Mouse (Mus musculus) MEL (cell line): ENCODE measurements around the gene Tbx15. TPM values are rescaled to one million over a fixed set of nuclear protein-coding genes. Genes with fewer than 3 reads are reported as not detected.

Experiments used
- DNase-seq: peaks from one replicate; pipeline ENCODE4 v3.0.0; 2011; ENCODE audit warnings: low read depth, low spot score
- H3K27ac ChIP-seq: 2 replicates; pipeline ENCODE4 v1.5.1; 2012; ENCODE audit warnings: low read depth, mild to moderate bottlenecking, control low read depth, low read length, moderate library complexity; ENCODE audit not compliant: control insufficient read depth
- H3K27me3 ChIP-seq, 2 experiments: fragments of 150-350 bp in 1 of 2; sonication (generic) in 1 of 2; 2 replicates each; pipeline ENCODE4 v1.6.1; 2012; ENCODE audit warnings: low read length in 2 of 2, mild to moderate bottlenecking in 2 of 2, improper control_type of control experiment in 1 of 2, moderate library complexity in 1 of 2; ENCODE audit not compliant: insufficient read depth in 2 of 2, control insufficient read depth in 1 of 2
- H3K36me3 ChIP-seq, 2 experiments: 2 replicates each; pipeline ENCODE4 v1.6.1; 2012 to 2014; ENCODE audit warnings: low read length in 2 of 2, improper control_type of control experiment in 1 of 2, inconsistent platforms in 1 of 2, mild to moderate bottlenecking in 1 of 2; ENCODE audit not compliant: insufficient read depth in 2 of 2, control insufficient read depth in 1 of 2
- H3K4me1 ChIP-seq, 2 experiments: fragments of 150-350 bp in 1 of 2; sonication (generic) in 1 of 2; 2 replicates each; pipeline ENCODE4 v1.6.1; 2012; ENCODE audit warnings: low read length in 2 of 2, improper control_type of control experiment in 1 of 2, mild to moderate bottlenecking in 1 of 2; ENCODE audit not compliant: insufficient read depth in 2 of 2, control insufficient read depth in 1 of 2
- H3K4me3 ChIP-seq, 2 experiments: fragments of 150-350 bp in 1 of 2; sonication (generic) in 1 of 2; 2 replicates each; pipeline ENCODE4 v1.5.1; 2012; ENCODE audit warnings: low read depth in 2 of 2, low read length in 2 of 2, mild to moderate bottlenecking in 2 of 2, moderate library complexity in 2 of 2, control low read depth in 1 of 2, improper control_type of control experiment in 1 of 2; ENCODE audit not compliant: control insufficient read depth in 1 of 2, insufficient read depth in 1 of 2
- H3K79me2 ChIP-seq: 2 replicates; pipeline ENCODE4 v1.6.1; 2012; ENCODE audit warnings: mild to moderate bottlenecking, low read length, moderate library complexity; ENCODE audit not compliant: control insufficient read depth, poor library complexity, insufficient read depth
- H3K9ac ChIP-seq: 2 replicates; pipeline ENCODE4 v1.6.1; 2012; ENCODE audit warnings: low read depth, mild to moderate bottlenecking, control low read depth, low read length, moderate library complexity; ENCODE audit not compliant: control insufficient read depth, poor library complexity, severe bottlenecking
- H3K9me3 ChIP-seq: fragments of 150-350 bp; sonication (generic); replicated peaks from 2 replicates; pipeline ENCODE4 v1.6.1; 2012; ENCODE audit warnings: mild to moderate bottlenecking, low read length, improper control_type of control experiment, moderate library complexity; ENCODE audit not compliant: insufficient read depth
- ELF1 ChIP-seq: IDR thresholded peaks from 2 replicates; pipeline ENCODE4 v1.6.1; 2014; ENCODE audit warnings: low read depth, mild to moderate bottlenecking, inconsistent platforms, low read length, improper control_type of control experiment, moderate library complexity
- EP300 ChIP-seq, 2 experiments: IDR thresholded peaks; 2 replicates each; pipeline ENCODE4 v1.6.1; 2011; ENCODE audit warnings: improper control_type of control experiment in 2 of 2, low read length in 2 of 2, low read depth in 1 of 2, mild to moderate bottlenecking in 1 of 2
- ETS1 ChIP-seq: IDR thresholded peaks from 2 replicates; pipeline ENCODE4 v1.6.1; 2012; ENCODE audit warnings: low read depth, mild to moderate bottlenecking, inconsistent platforms, low read length, improper control_type of control experiment, moderate library complexity
- GATA1 ChIP-seq: IDR thresholded peaks from 2 replicates; pipeline ENCODE4 v1.6.1; 2011; ENCODE audit warnings: low read depth, low read length, improper control_type of control experiment
- HCFC1 ChIP-seq: IDR thresholded peaks from 2 replicates; pipeline ENCODE4 v1.6.1; 2012; ENCODE audit warnings: low read depth, mild to moderate bottlenecking, inconsistent platforms, low read length, improper control_type of control experiment, moderate library complexity
- JUND ChIP-seq: IDR thresholded peaks from 2 replicates; pipeline ENCODE4 v1.6.1; 2011; ENCODE audit warnings: low read depth, mild to moderate bottlenecking, improper control_type of control experiment, low read length
- MXI1 ChIP-seq: IDR thresholded peaks from 2 replicates; pipeline ENCODE4 v1.6.1; 2011; ENCODE audit warnings: mild to moderate bottlenecking, low read depth, low read length, improper control_type of control experiment
- MYB ChIP-seq: IDR thresholded peaks from 2 replicates; pipeline ENCODE4 v1.6.1; 2011; ENCODE audit warnings: mild to moderate bottlenecking, low read depth, low read length, improper control_type of control experiment
- POLR2A ChIP-seq, 2 experiments: IDR thresholded peaks; 2 replicates each; pipeline ENCODE4 v1.6.1; 2011 to 2012; ENCODE audit warnings: low read length in 2 of 2, mild to moderate bottlenecking in 2 of 2, control low read depth in 1 of 2, improper control_type of control experiment in 1 of 2, low read depth in 1 of 2, moderate library complexity in 1 of 2; ENCODE audit not compliant: control insufficient read depth in 1 of 2, insufficient read depth in 1 of 2, poor library complexity in 1 of 2
- RAD21 ChIP-seq: IDR thresholded peaks from 2 replicates; pipeline ENCODE4 v1.6.1; 2011; ENCODE audit warnings: mild to moderate bottlenecking, low read depth, low read length, improper control_type of control experiment
- RCOR1 ChIP-seq: IDR thresholded peaks from 2 replicates; pipeline ENCODE4 v1.6.1; 2012; ENCODE audit warnings: low read depth, mild to moderate bottlenecking, inconsistent platforms, low read length, improper control_type of control experiment
- TAL1 ChIP-seq: IDR thresholded peaks from 2 replicates; pipeline ENCODE4 v1.6.1; 2012; ENCODE audit warnings: mild to moderate bottlenecking, inconsistent platforms, low read length, moderate library complexity, mixed read lengths
- UBTF ChIP-seq: IDR thresholded peaks from 2 replicates; pipeline ENCODE4 v1.6.1; 2012; ENCODE audit warnings: low read depth, mild to moderate bottlenecking, inconsistent platforms, low read length, improper control_type of control experiment, moderate library complexity, borderline replicate concordance; ENCODE audit not compliant: insufficient read depth
- USF1 ChIP-seq: IDR thresholded peaks from 2 replicates; pipeline ENCODE4 v1.6.1; 2014; ENCODE audit warnings: low read depth, mild to moderate bottlenecking, inconsistent platforms, low read length, improper control_type of control experiment, moderate library complexity
- ZC3H11A ChIP-seq: IDR thresholded peaks from 2 replicates; pipeline ENCODE4 v1.6.1; 2012; ENCODE audit warnings: low read depth, mild to moderate bottlenecking, inconsistent platforms, low read length, improper control_type of control experiment
- ZKSCAN1 ChIP-seq: IDR thresholded peaks from 2 replicates; pipeline ENCODE4 v1.6.1; 2012; ENCODE audit warnings: low read depth, mild to moderate bottlenecking, inconsistent platforms, low read length, improper control_type of control experiment, moderate library complexity
- ZMIZ1 ChIP-seq: IDR thresholded peaks from 2 replicates; pipeline ENCODE4 v1.6.1; 2012; ENCODE audit warnings: low read depth, mild to moderate bottlenecking, inconsistent platforms, low read length, improper control_type of control experiment, moderate library complexity
- polyA plus RNA-seq, 2 experiments: library from polyadenylated mRNA; stranded (reverse) in 1 of 2; unstranded in 1 of 2; fragments of >175 nt in 1 of 2; fragments of >200 nt in 1 of 2; gene quantifications; 2 replicates each; pipeline versions ENCODE4 v1.2.1 to v1.2.4; 2012; ENCODE audit warnings: low replicate concordance in 2 of 2, low read depth in 1 of 2; ENCODE audit not compliant: insufficient read length in 2 of 2, insufficient read depth in 1 of 2, missing spikeins in 1 of 2
- total RNA-seq: library from RNA; depleted of rRNA; stranded (reverse); fragments of 300-350 nt; gene quantifications from 2 replicates; pipeline ENCODE4 v1.2.3, GENCODE M21; 2012

The Tbx15 gene
- total and polyA plus RNA-seq, 3 experiments = 8.9 to 13.0 TPM; not detected in 1

- peaks cover 0 to 7% of the 10 kb centered on the region in 2 experiments; a peak in 2 of 4 replicates for H3K4me1 ChIP-seq
- no peak overlapping the region for H3K4me3 ChIP-seq
- TF ChIP-seq UBTF (no peak), RAD21 (no peak), EP300 (IDR thresholded peaks at IDR 0.05; ENCODE audit: low read depth in 1 of 2, low read length in 2 of 2) (no peak), HCFC1 (no peak), USF1 (no peak), ETS1 (no peak), ZMIZ1 (no peak), MYB (no peak), ZKSCAN1 (no peak), GATA1 (no peak), ZC3H11A (no peak), ELF1 (no peak)
- no peak overlapping the region for H3K27ac ChIP-seq
- peaks cover 30% of the 10 kb centered on the region for H3K79me2 ChIP-seq
- H3K9ac ChIP-seq = no peak overlapping the region
- no peaks in the 10 kb centered on the region for H3K27me3 ChIP-seq
- H3K36me3 ChIP-seq = peaks cover 0 to 3% of the 10 kb centered on the region in 2 experiments; a peak in 1 of 4 replicates
- H3K9me3 ChIP-seq = no peaks in the 10 kb centered on the region
- no peak for DNase-seq
Observed at GRCm38 (mm10) chr3:99257586-99258577, 17.7 kb downstream of the Tbx15 start.

- Histone ChIP-seq H3K27me3 (no peaks in the 10 kb centered on the region), H3K4me3 (no peak overlapping the region), H3K9ac (no peak overlapping the region), H3K9me3 (no peaks in the 10 kb centered on the region), H3K4me1 (peaks cover 2 to 12% of the 10 kb centered on the region in 2 experiments; a peak in 3 of 4 replicates), H3K27ac (no peak overlapping the region), H3K36me3 (peaks cover 0 to 15% of the 10 kb centered on the region in 2 experiments; a peak in 2 of 4 replicates), H3K79me2 (peaks cover 18% of the 10 kb centered on the region)
- DNase-seq = no peak
- no peak for TF ChIP-seq JUND
- no peak for TF ChIP-seq HCFC1
- no peak for TF ChIP-seq POLR2A (IDR thresholded peaks at IDR 0.05; ENCODE audit: control insufficient read depth in 1 of 2, insufficient read depth in 1 of 2, low read depth in 1 of 2, low read length in 2 of 2, poor library complexity in 1 of 2)
- TF ChIP-seq TAL1 = no peak
- no peak for TF ChIP-seq RCOR1
- no peak for TF ChIP-seq MXI1
Observed at GRCm38 (mm10) chr3:99259741-99260270, 19.6 kb downstream of the Tbx15 start.
